Mouse (Mus musculus): ENCODE data around the gene Cpne5.

DNA sequence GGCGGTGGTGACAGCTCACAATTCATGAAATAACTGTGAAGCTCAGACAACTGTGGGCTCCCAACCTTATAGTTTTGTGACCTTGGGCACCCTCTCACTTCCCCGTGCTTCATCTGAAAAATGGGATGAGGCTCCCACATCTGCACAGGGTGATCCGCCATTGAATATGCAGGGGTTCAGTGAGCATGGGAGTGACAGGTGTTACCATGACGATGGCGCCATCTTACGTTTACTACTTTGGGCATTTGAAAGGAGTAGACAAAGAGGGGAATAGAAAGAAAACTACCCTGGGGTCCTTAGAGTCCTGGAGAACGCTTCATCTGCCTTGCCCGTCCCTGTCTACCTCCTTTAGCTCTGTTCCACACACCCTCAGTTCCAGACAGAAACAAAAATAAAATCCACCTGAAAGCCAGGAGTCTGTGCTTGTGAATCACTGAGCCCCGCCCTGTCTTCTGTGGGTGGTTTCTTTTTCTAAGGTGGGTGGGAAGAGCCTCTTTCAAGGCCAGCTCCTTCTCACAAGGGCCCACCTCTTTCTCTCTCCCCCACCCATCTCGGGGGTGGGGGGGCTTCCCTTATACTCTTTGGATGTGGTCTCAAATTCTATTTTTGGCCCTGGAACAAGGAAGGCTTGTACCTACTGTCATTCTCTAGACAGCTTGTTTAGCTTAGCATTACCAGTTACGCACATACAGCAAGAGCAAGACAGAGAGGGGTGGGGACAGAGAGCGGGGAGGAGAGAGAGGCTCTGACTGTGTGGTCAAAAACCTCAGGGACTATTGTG, 82.4 kb downstream of the Cpne5 start:
- TF ChIP-seq ZNF384 (IDR thresholded peaks at IDR 0.05; ENCODE audit: low read depth, low read length): no peak
- TF ChIP-seq NRF1 (IDR thresholded peaks at IDR 0.05; ENCODE audit: insufficient read depth, low read depth, low read length, poor library complexity, severe bottlenecking): no peak
